Mouse (Mus musculus) right cerebral cortex, postnatal 36 days (tissue): Measurements from ENCODE around the gene Phykpl.

Source experiments
- DNase-seq, 2 experiments: peaks; one replicate each; pipeline ENCODE4 v3.0.0; 2022; ENCODE audit warnings: low spot score in 2 of 2, mixed read lengths in 1 of 2

Gene Phykpl

GRCm38 (mm10) chr11:51644217-51644616 is 59.7 kb downstream of the Phykpl start:
- no peak for DNase-seq

- no peak for DNase-seq
Observed at GRCm38 (mm10) chr11:51645293-51645692, 60.7 kb downstream of the Phykpl start.

- DNase-seq: no peak
Observed at GRCm38 (mm10) chr11:51646245-51646644, 61.7 kb downstream of the Phykpl start.

GRCm38 (mm10) chr11:51646751-51647667 is 62.5 kb downstream of the Phykpl start:
- no peak for DNase-seq

GRCm38 (mm10) chr11:51648566-51648965 is 64.0 kb downstream of the Phykpl start:
- DNase-seq: no peak

GRCm38 (mm10) chr11:51649111-51649888 is 64.7 kb downstream of the Phykpl start:
- DNase-seq: no peak

GRCm38 (mm10) chr11:51649889-51650199 is 65.3 kb downstream of the Phykpl start:
- DNase-seq: no peak

- DNase-seq: no peak
Observed at GRCm38 (mm10) chr11:51650261-51650660, 65.7 kb downstream of the Phykpl start.

- DNase-seq: no peak
Observed at GRCm38 (mm10) chr11:51650691-51651515, 66.3 kb downstream of the Phykpl start, which contains the start of the genes N4bp3 and D930048N14Rik. N4bp3 (minus strand) TSS chr11:51650842. D930048N14Rik (plus strand) TSS chr11:51650954.

GRCm38 (mm10) chr11:51652889-51653418 is 68.4 kb downstream of the Phykpl start:
- DNase-seq: no peak

GRCm38 (mm10) chr11:51653736-51654135 is 69.2 kb downstream of the Phykpl start:
- no peak for DNase-seq
